Mouse (Mus musculus): Measurements from ENCODE around the gene Atp5b. TPM values are rescaled to one million over a fixed set of nuclear protein-coding genes. Genes with fewer than 3 reads are reported as not detected.
A peak's percentile ranks its signal among the peaks of the same experiment; 100 is the strongest.
"Not testable (repeated sequence)": the region's sequence is repeated elsewhere in the genome, so short reads cannot be mapped to it uniquely, and the experiment has no call there.

Gene Atp5b
- polyA plus RNA-seq, 1 experiment from 2014 or later = 2,394 TPM

GRCm38 (mm10) chr10:128058601-128059151, 24.4 kb upstream of the Atp5b start, which contains the start of gene Ptges3:
TSS of gene Ptges3 (plus strand) at chr10:128058954.
- ATAC-seq (ENCODE audit: insufficient number of reproducible peaks, low FRiP score, low TSS enrichment, low read depth) (peak; percentile 91), DNase-seq (ENCODE audit: low spot score) (peak; percentile 99)
- Histone ChIP-seq H3K4me1 (ENCODE audit: control insufficient read depth, insufficient read depth, low read length) (peaks cover 7% of the 10 kb centered on the region; the same call in 1 of the 2 replicates), H3K9ac (ENCODE audit: low read length) (peak within 1 kb of the TSS; percentile 96), H3K4me2 (ENCODE audit: low read depth, severe bottlenecking) (peak within 1 kb of the TSS; percentile 87), H3K36me3 (ENCODE audit: control insufficient read depth, insufficient read depth, low read length) (peaks cover 2% of the 10 kb centered on the region; the same call in 1 of the 2 replicates), H3K27me3 (ENCODE audit: control insufficient read depth, insufficient read depth, low read length) (no peaks in the 10 kb centered on the region), H3K27ac (replicated peaks; ENCODE audit: low read depth, low read length) (peak within 1 kb of the TSS; percentile 97), H3K4me3 (ENCODE audit: low read depth, low read length) (peak within 1 kb of the TSS; percentile 98), H3K9me3 (ENCODE audit: control insufficient read depth, low read length) (no peaks in the 10 kb centered on the region)
- WGBS = under 1% methylated on average over 67 of the region's 72 CpGs

- H3K36me3 ChIP-seq (ENCODE audit: control insufficient read depth, insufficient read depth, low read length) = peaks cover 3% of the 10 kb centered on the region; the same call in 1 of the 2 replicates
- ATAC-seq (ENCODE audit: insufficient number of reproducible peaks, low FRiP score, low TSS enrichment, low read depth) (peak; percentile 53), DNase-seq (ENCODE audit: low spot score) (peak; percentile 70)
- under 1% methylated on average over 38 of the region's 62 CpGs for WGBS
- H3K4me2 ChIP-seq (ENCODE audit: low read depth, severe bottlenecking) = peak overlapping the region; percentile 87
- H3K4me1 ChIP-seq (ENCODE audit: control insufficient read depth, insufficient read depth, low read length) = peaks cover 7% of the 10 kb centered on the region; the same call in 1 of the 2 replicates
- H3K9me3 ChIP-seq (ENCODE audit: control insufficient read depth, low read length) = no peaks in the 10 kb centered on the region
- H3K27ac ChIP-seq (replicated peaks; ENCODE audit: low read depth, low read length) = peak overlapping the region; percentile 97
- H3K27me3 ChIP-seq (ENCODE audit: control insufficient read depth, insufficient read depth, low read length) = no peaks in the 10 kb centered on the region
- peak overlapping the region; percentile 96 for H3K9ac ChIP-seq (ENCODE audit: low read length)
- H3K4me3 ChIP-seq (ENCODE audit: low read depth, low read length) = peak overlapping the region; percentile 98
These were observed 23.7 kb upstream of the Atp5b start for GRCm38 (mm10) chr10:128059207-128059981.

- DNase-seq (ENCODE audit: low spot score) (no peak), ATAC-seq (ENCODE audit: insufficient number of reproducible peaks, low FRiP score, low TSS enrichment, low read depth) (no peak)
- H3K4me2 ChIP-seq (ENCODE audit: low read depth, severe bottlenecking) = peak overlapping the region; percentile 87
- WGBS = 86% methylated on average over 5 of the region's 5 CpGs
- peaks cover 3% of the 10 kb centered on the region; the same call in 1 of the 2 replicates for H3K36me3 ChIP-seq (ENCODE audit: control insufficient read depth, insufficient read depth, low read length)
- H3K27ac ChIP-seq (replicated peaks; ENCODE audit: low read depth, low read length) = no peak overlapping the region
- H3K4me1 ChIP-seq (ENCODE audit: control insufficient read depth, insufficient read depth, low read length) = peaks cover 7% of the 10 kb centered on the region; the same call in 1 of the 2 replicates
- peak overlapping the region; percentile 98; the same call in 1 of the 2 replicates for H3K4me3 ChIP-seq (ENCODE audit: low read depth, low read length)
- no peaks in the 10 kb centered on the region for H3K27me3 ChIP-seq (ENCODE audit: control insufficient read depth, insufficient read depth, low read length)
- H3K9me3 ChIP-seq (ENCODE audit: control insufficient read depth, low read length) = no peaks in the 10 kb centered on the region
- no peak overlapping the region; the same call in 1 of the 2 replicates for H3K9ac ChIP-seq (ENCODE audit: low read length)
These were observed 22.0 kb upstream of the Atp5b start for GRCm38 (mm10) chr10:128061109-128061508.

GRCm38 (mm10) chr10:128062221-128062989, 20.7 kb upstream of the Atp5b start:
- H3K4me2 ChIP-seq (ENCODE audit: low read depth, severe bottlenecking) = no peak overlapping the region
- peaks cover 3% of the 10 kb centered on the region; the same call in 1 of the 2 replicates for H3K36me3 ChIP-seq (ENCODE audit: control insufficient read depth, insufficient read depth, low read length)
- no peak overlapping the region for H3K9ac ChIP-seq (ENCODE audit: low read length)
- no peak overlapping the region for H3K4me3 ChIP-seq (ENCODE audit: low read depth, low read length)
- ATAC-seq (ENCODE audit: insufficient number of reproducible peaks, low FRiP score, low TSS enrichment, low read depth) (no peak), DNase-seq (ENCODE audit: low spot score) (no peak)
- H3K4me1 ChIP-seq (ENCODE audit: control insufficient read depth, insufficient read depth, low read length) = peaks cover 7% of the 10 kb centered on the region; the same call in 1 of the 2 replicates
- no peak overlapping the region for H3K27ac ChIP-seq (replicated peaks; ENCODE audit: low read depth, low read length)
- H3K27me3 ChIP-seq (ENCODE audit: control insufficient read depth, insufficient read depth, low read length) = no peaks in the 10 kb centered on the region
- 91% methylated on average over 6 of the region's 6 CpGs for whole genome bisulfite sequencing
- no peaks in the 10 kb centered on the region for H3K9me3 ChIP-seq (ENCODE audit: control insufficient read depth, low read length)

- no peaks in the 10 kb centered on the region for H3K4me1 ChIP-seq (ENCODE audit: control insufficient read depth, insufficient read depth, low read length)
- H3K27me3 ChIP-seq (ENCODE audit: control insufficient read depth, insufficient read depth, low read length) = no peaks in the 10 kb centered on the region
- 92% methylated on average over 5 of the region's 5 CpGs for WGBS
- no peak overlapping the region for H3K4me3 ChIP-seq (ENCODE audit: low read depth, low read length)
- no peak overlapping the region for H3K27ac ChIP-seq (replicated peaks; ENCODE audit: low read depth, low read length)
- H3K36me3 ChIP-seq (ENCODE audit: control insufficient read depth, insufficient read depth, low read length) = peaks cover 22% of the 10 kb centered on the region
- H3K9me3 ChIP-seq (ENCODE audit: control insufficient read depth, low read length) = no peaks in the 10 kb centered on the region
- ATAC-seq (ENCODE audit: insufficient number of reproducible peaks, low FRiP score, low TSS enrichment, low read depth) (no peak), DNase-seq (ENCODE audit: low spot score) (no peak)
- no peak overlapping the region for H3K4me2 ChIP-seq (ENCODE audit: low read depth, severe bottlenecking)
- H3K9ac ChIP-seq (ENCODE audit: low read length) = no peak overlapping the region
These were observed 17.0 kb upstream of the Atp5b start for GRCm38 (mm10) chr10:128066072-128066471.

GRCm38 (mm10) chr10:128069201-128069600, 13.9 kb upstream of the Atp5b start:
- Histone ChIP-seq H3K27me3 (ENCODE audit: control insufficient read depth, insufficient read depth, low read length) (no peaks in the 10 kb centered on the region), H3K36me3 (ENCODE audit: control insufficient read depth, insufficient read depth, low read length) (peaks cover 37% of the 10 kb centered on the region), H3K4me2 (ENCODE audit: low read depth, severe bottlenecking) (no peak overlapping the region), H3K4me3 (ENCODE audit: low read depth, low read length) (no peak overlapping the region), H3K9ac (ENCODE audit: low read length) (no peak overlapping the region), H3K27ac (replicated peaks; ENCODE audit: low read depth, low read length) (no peak overlapping the region), H3K9me3 (ENCODE audit: control insufficient read depth, low read length) (no peaks in the 10 kb centered on the region), H3K4me1 (ENCODE audit: control insufficient read depth, insufficient read depth, low read length) (no peaks in the 10 kb centered on the region)
- ATAC-seq (ENCODE audit: insufficient number of reproducible peaks, low FRiP score, low TSS enrichment, low read depth) = no peak
- no peak for DNase-seq (ENCODE audit: low spot score)
- 95% methylated on average over 4 of the region's 4 CpGs for WGBS

GRCm38 (mm10) chr10:128070432-128070831, 12.6 kb upstream of the Atp5b start:
- H3K4me1 ChIP-seq (ENCODE audit: control insufficient read depth, insufficient read depth, low read length); DNase-seq (ENCODE audit: low spot score); H3K9ac ChIP-seq (ENCODE audit: low read length); H3K27me3 ChIP-seq (ENCODE audit: control insufficient read depth, insufficient read depth, low read length); H3K27ac ChIP-seq (replicated peaks; ENCODE audit: low read depth, low read length); H3K9me3 ChIP-seq (ENCODE audit: control insufficient read depth, low read length); H3K4me3 ChIP-seq (ENCODE audit: low read depth, low read length); H3K4me2 ChIP-seq (ENCODE audit: low read depth, severe bottlenecking); ATAC-seq (ENCODE audit: insufficient number of reproducible peaks, low FRiP score, low TSS enrichment, low read depth): not testable (repeated sequence)
- H3K36me3 ChIP-seq (ENCODE audit: control insufficient read depth, insufficient read depth, low read length) = peaks cover 37% of the 10 kb centered on the region
- 92% methylated on average over 2 of the region's 2 CpGs for WGBS

GRCm38 (mm10) chr10:128078269-128078668, 4.8 kb upstream of the Atp5b start:
- not testable (repeated sequence) for H3K27ac ChIP-seq (replicated peaks; ENCODE audit: low read depth, low read length); H3K36me3 ChIP-seq (ENCODE audit: control insufficient read depth, insufficient read depth, low read length); DNase-seq (ENCODE audit: low spot score); H3K4me3 ChIP-seq (ENCODE audit: low read depth, low read length); H3K9me3 ChIP-seq (ENCODE audit: control insufficient read depth, low read length); ATAC-seq (ENCODE audit: insufficient number of reproducible peaks, low FRiP score, low TSS enrichment, low read depth); H3K27me3 ChIP-seq (ENCODE audit: control insufficient read depth, insufficient read depth, low read length); H3K4me1 ChIP-seq (ENCODE audit: control insufficient read depth, insufficient read depth, low read length); H3K9ac ChIP-seq (ENCODE audit: low read length); H3K4me2 ChIP-seq (ENCODE audit: low read depth, severe bottlenecking)
- WGBS = 81% methylated on average over 5 of the region's 5 CpGs
